Mouse (Mus musculus): ENCODE measurements around the gene Usp24. TPM values are rescaled to one million over a fixed set of nuclear protein-coding genes. Genes with fewer than 3 reads are reported as not detected.
"Not testable (repeated sequence)": the region's sequence is repeated elsewhere in the genome, so short reads cannot be mapped to it uniquely, and the experiment has no call there.

Usp24 gene
- polyA plus RNA-seq, 1 experiment from 2014 or later = 12.6 TPM

DNA sequence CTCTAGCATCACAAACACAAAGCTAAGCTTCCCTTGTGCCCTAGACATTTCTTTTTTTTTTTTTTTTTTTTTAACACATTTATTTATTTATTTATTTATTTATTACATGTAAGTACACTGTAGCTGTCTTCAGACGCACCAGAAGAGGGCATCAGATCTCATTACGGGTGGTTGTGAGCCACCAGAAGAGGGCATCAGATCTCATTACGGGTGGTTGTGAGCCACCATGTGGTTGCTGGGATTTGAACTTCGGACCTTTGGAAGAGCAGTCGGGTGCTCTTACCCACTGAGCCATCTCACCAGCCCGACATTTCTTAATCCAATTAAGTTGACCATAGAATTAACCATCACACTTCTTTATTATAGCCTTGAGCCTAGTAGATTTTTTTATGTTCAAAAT, 13.2 kb downstream of the Usp24 start:
- DNase-seq; H3K27ac ChIP-seq (replicated peaks; ENCODE audit: low read depth, low read length); H3K36me3 ChIP-seq (ENCODE audit: control insufficient read depth, insufficient read depth, low read length); H3K9me3 ChIP-seq (ENCODE audit: control insufficient read depth, low read length); H3K4me2 ChIP-seq (ENCODE audit: low read length); H3K4me3 ChIP-seq (replicated peaks; ENCODE audit: low read depth, low read length); ATAC-seq (ENCODE audit: low FRiP score, low TSS enrichment); H3K9ac ChIP-seq (replicated peaks; ENCODE audit: low read length); H3K27me3 ChIP-seq (ENCODE audit: control insufficient read depth, insufficient read depth, low read length); H3K4me1 ChIP-seq (ENCODE audit: control insufficient read depth, insufficient read depth, low read length): not testable (repeated sequence)
- WGBS = 82% methylated on average over 6 of the region's 6 CpGs

DNA sequence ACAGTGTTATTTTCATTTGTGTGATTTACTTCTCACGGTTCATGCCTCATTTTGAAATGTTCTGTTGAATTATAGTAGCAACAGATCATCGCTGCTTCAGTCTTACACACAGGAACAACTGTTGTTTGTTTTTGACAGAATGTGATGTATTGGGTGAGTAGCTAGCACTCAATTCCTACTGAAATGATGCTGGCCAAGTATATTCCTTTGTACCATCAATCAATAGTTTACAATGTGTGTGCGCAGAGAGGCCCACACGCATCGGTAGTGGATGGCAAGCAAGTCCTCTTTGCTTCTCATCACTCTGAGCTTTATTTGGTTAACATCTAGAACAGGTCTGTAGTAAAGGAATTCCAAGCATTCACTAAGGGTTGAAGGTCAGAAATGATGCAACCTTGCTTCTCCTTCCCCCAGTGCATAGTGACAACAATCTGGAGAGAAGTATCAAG, 14.4 kb downstream of the Usp24 start:
- no peaks in the 10 kb centered on the region for H3K27me3 ChIP-seq (ENCODE audit: control insufficient read depth, insufficient read depth, low read length)
- H3K4me2 ChIP-seq (ENCODE audit: low read length) = no peak overlapping the region
- WGBS = 93% methylated on average over 5 of the region's 5 CpGs
- no peak overlapping the region for H3K9ac ChIP-seq (replicated peaks; ENCODE audit: low read length)
- no peak overlapping the region for H3K4me3 ChIP-seq (replicated peaks; ENCODE audit: low read depth, low read length)
- H3K36me3 ChIP-seq (ENCODE audit: control insufficient read depth, insufficient read depth, low read length) = no peaks in the 10 kb centered on the region
- ATAC-seq (ENCODE audit: low FRiP score, low TSS enrichment) (no peak), DNase-seq (no peak)
- H3K4me1 ChIP-seq (ENCODE audit: control insufficient read depth, insufficient read depth, low read length) = no peaks in the 10 kb centered on the region
- no peaks in the 10 kb centered on the region for H3K9me3 ChIP-seq (ENCODE audit: control insufficient read depth, low read length)
- no peak overlapping the region for H3K27ac ChIP-seq (replicated peaks; ENCODE audit: low read depth, low read length)

DNA sequence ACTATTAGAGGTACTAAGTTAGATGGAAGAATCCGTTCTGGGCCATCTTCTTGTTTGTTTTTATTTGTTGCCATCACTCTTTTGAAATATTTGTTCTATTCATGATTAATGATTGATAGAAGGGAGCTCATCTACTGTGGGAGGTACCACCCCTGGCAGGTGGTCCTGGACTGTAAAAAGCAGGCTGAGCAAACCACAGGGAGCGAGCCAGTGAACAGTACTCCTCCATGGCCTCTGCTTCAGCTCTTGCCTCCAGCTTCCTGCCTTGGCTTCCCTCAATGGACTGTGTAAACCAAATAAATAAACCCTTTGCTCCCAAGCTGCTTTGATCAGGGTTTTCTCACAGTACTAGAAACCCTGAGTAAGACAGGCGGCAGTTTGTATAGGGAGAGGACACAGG, 17.1 kb downstream of the Usp24 start:
- H3K4me3 ChIP-seq (replicated peaks; ENCODE audit: low read depth, low read length) = no peak overlapping the region
- no peak overlapping the region for H3K4me2 ChIP-seq (ENCODE audit: low read length)
- H3K27me3 ChIP-seq (ENCODE audit: control insufficient read depth, insufficient read depth, low read length) = no peaks in the 10 kb centered on the region
- DNase-seq = no peak
- no peak overlapping the region for H3K9ac ChIP-seq (replicated peaks; ENCODE audit: low read length)
- H3K9me3 ChIP-seq (ENCODE audit: control insufficient read depth, low read length) = no peaks in the 10 kb centered on the region
- ATAC-seq (ENCODE audit: low FRiP score, low TSS enrichment) = no peak
- H3K36me3 ChIP-seq (ENCODE audit: control insufficient read depth, insufficient read depth, low read length) = no peaks in the 10 kb centered on the region
- H3K4me1 ChIP-seq (ENCODE audit: control insufficient read depth, insufficient read depth, low read length) = no peaks in the 10 kb centered on the region
- 94% methylated on average over 3 of the region's 3 CpGs for WGBS
- no peak overlapping the region for H3K27ac ChIP-seq (replicated peaks; ENCODE audit: low read depth, low read length)

DNA sequence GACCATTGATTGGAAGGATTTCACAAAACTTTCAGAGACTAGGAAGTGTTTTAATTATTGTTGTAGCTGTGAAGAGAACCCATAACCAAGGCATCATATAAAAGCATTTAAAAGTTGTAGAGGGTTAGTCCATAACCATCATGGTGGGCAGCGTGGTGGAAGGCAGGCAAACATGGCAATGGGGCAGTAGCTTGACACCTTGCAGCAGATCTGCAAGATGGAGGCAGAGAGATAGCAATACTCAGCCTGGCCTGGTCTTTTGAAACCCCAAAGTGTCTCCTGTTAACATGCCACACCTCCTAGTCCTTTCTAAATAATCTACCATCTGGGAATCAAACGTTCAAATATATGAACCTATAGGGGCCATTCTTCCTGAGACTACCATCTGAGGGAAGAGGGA, 17.6 kb downstream of the Usp24 start:
- ATAC-seq (ENCODE audit: low FRiP score, low TSS enrichment) (no peak), DNase-seq (no peak)
- H3K4me3 ChIP-seq (replicated peaks; ENCODE audit: low read depth, low read length) = no peak overlapping the region

DNA sequence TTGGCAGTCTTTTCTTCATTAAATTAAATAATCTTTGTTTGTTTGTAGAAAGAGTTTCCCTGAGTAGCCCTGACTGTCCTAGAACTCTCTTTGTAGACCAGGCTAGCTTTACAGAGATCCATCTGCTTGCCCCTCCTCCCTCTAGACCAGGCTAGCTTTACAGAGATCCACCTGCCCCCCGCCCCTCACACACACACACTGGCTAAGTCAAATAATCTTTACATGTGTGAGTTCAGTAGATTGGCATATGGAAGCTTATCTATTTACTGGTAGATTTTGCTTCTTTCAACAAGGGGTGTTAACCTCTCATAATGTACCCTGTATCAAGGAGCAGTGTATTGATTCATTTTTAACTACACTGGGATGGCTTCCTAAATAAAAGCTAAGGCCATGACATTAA, 19.8 kb downstream of the Usp24 start:
- Histone ChIP-seq H3K9ac (replicated peaks; ENCODE audit: low read length) (no peak overlapping the region), H3K4me3 (replicated peaks; ENCODE audit: low read depth, low read length) (no peak overlapping the region), H3K36me3 (ENCODE audit: control insufficient read depth, insufficient read depth, low read length) (no peaks in the 10 kb centered on the region), H3K4me1 (ENCODE audit: control insufficient read depth, insufficient read depth, low read length) (no peaks in the 10 kb centered on the region), H3K4me2 (ENCODE audit: low read length) (no peak overlapping the region), H3K27ac (replicated peaks; ENCODE audit: low read depth, low read length) (no peak overlapping the region), H3K9me3 (ENCODE audit: control insufficient read depth, low read length) (no peaks in the 10 kb centered on the region), H3K27me3 (ENCODE audit: control insufficient read depth, insufficient read depth, low read length) (no peaks in the 10 kb centered on the region)
- DNase-seq (no peak), ATAC-seq (ENCODE audit: low FRiP score, low TSS enrichment) (no peak)
- WGBS = 95% methylated on average over 1 of the region's 1 CpGs

More for the DNA sequence above, 17.6 kb downstream of the Usp24 start:
- Histone ChIP-seq H3K4me1 (ENCODE audit: control insufficient read depth, insufficient read depth, low read length) (no peaks in the 10 kb centered on the region), H3K9me3 (ENCODE audit: control insufficient read depth, low read length) (no peaks in the 10 kb centered on the region), H3K4me2 (ENCODE audit: low read length) (no peak overlapping the region), H3K27ac (replicated peaks; ENCODE audit: low read depth, low read length) (no peak overlapping the region), H3K9ac (replicated peaks; ENCODE audit: low read length) (no peak overlapping the region), H3K36me3 (ENCODE audit: control insufficient read depth, insufficient read depth, low read length) (no peaks in the 10 kb centered on the region), H3K27me3 (ENCODE audit: control insufficient read depth, insufficient read depth, low read length) (no peaks in the 10 kb centered on the region)
- WGBS = 89% methylated on average over 2 of the region's 2 CpGs

DNA sequence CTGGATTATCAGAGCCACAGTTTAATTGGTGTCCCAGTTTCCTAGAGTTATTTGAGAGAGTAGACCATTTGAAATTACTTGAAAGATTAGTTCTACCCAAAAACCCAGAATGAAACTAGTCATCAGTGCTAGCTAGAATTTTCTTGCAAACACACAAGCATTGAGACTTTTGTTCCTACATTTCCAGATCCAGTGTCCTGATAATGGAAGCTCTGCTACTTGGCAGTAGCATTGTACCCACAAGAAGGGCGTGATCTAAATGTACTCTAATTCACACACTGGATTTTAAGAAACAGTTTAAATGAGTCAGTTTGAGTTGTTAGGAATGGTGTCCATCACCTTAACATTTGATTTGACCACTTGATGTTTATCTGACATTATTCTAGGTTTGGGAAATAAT, 31.7 kb downstream of the Usp24 start:
- Histone ChIP-seq H3K9me3 (ENCODE audit: control insufficient read depth, low read length) (no peaks in the 10 kb centered on the region), H3K4me2 (ENCODE audit: low read length) (no peak overlapping the region), H3K4me3 (replicated peaks; ENCODE audit: low read depth, low read length) (no peak overlapping the region), H3K36me3 (ENCODE audit: control insufficient read depth, insufficient read depth, low read length) (peaks cover 57% of the 10 kb centered on the region), H3K27me3 (ENCODE audit: control insufficient read depth, insufficient read depth, low read length) (no peaks in the 10 kb centered on the region), H3K27ac (replicated peaks; ENCODE audit: low read depth, low read length) (no peak overlapping the region), H3K9ac (replicated peaks; ENCODE audit: low read length) (no peak overlapping the region), H3K4me1 (ENCODE audit: control insufficient read depth, insufficient read depth, low read length) (no peaks in the 10 kb centered on the region)
- no peak for ATAC-seq (ENCODE audit: low FRiP score, low TSS enrichment)
- 92% methylated on average over 1 of the region's 1 CpGs for WGBS
- no peak for DNase-seq

DNA sequence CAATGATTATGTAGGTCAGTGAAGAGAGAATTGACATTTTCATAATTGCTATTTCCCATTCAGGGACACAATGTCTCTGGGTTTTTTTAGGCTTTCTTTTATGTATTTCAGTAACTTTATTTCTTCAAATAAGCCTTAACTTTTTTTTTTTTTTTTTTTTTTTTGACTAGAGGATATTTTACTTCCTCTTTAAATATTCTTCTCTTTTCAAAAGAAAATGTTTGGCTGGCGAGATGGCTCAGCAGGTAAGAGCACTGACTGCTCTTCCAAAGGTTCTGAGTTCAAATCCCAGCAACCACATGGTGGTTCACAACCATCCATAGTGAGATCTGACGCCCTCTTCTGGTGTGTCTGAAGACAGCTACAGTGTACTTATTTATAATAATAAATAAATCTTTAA, 39.0 kb downstream of the Usp24 start:
- not testable (repeated sequence) for H3K4me2 ChIP-seq (ENCODE audit: low read length); H3K27me3 ChIP-seq (ENCODE audit: control insufficient read depth, insufficient read depth, low read length); H3K27ac ChIP-seq (replicated peaks; ENCODE audit: low read depth, low read length); H3K9me3 ChIP-seq (ENCODE audit: control insufficient read depth, low read length); H3K9ac ChIP-seq (replicated peaks; ENCODE audit: low read length); DNase-seq; H3K4me3 ChIP-seq (replicated peaks; ENCODE audit: low read depth, low read length); H3K4me1 ChIP-seq (ENCODE audit: control insufficient read depth, insufficient read depth, low read length); ATAC-seq (ENCODE audit: low FRiP score, low TSS enrichment)
- H3K36me3 ChIP-seq (ENCODE audit: control insufficient read depth, insufficient read depth, low read length) = peaks cover 50% of the 10 kb centered on the region
- 92% methylated on average over 2 of the region's 2 CpGs for WGBS

DNA sequence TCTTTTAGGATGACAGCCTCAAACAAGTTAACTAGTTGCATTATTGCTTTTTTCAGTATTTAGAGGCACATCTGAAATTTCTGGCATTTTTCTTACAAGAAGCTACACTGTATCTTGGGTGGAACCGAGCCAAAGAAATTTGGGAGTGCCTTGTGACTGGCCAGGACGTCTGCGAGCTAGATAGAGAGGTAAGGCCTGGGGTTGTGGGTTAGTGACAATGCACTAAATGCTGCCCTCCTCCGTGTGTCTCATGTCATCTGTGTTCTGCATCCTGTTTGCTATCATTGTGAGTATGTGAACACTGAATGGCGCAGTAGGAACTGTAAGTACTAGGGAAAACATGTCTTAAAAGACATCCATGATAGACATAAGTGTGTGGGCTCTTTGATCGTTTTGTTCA, 54.0 kb downstream of the Usp24 start:
- ATAC-seq (ENCODE audit: low FRiP score, low TSS enrichment) = no peak

DNA sequence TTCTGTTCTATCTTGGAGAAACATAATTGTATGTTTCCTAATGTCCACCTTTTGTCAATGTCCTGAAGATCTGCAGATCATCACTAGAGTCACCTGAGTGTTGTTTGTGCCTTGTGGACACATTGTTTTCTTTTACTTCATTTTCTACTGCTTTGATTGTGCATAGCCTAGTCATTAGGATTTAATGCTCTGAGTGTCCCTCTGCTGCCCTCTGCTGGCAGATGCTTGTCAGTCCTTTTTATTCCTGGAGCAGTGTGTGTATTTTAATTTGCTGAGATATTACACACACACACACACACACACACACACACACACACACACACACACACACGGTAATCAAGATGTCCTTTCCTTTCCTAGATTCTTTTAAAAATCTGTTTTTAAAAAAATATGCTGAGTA, 59.8 kb downstream of the Usp24 start:
- peaks cover 64% of the 10 kb centered on the region for H3K36me3 ChIP-seq (ENCODE audit: control insufficient read depth, insufficient read depth, low read length)

More for the DNA sequence above, 54.0 kb downstream of the Usp24 start:
- H3K9ac ChIP-seq (replicated peaks; ENCODE audit: low read length) = no peak overlapping the region
- H3K4me1 ChIP-seq (ENCODE audit: control insufficient read depth, insufficient read depth, low read length) = no peaks in the 10 kb centered on the region
- H3K27ac ChIP-seq (replicated peaks; ENCODE audit: low read depth, low read length) = no peak overlapping the region
- WGBS = 90% methylated on average over 6 of the region's 6 CpGs
- H3K36me3 ChIP-seq (ENCODE audit: control insufficient read depth, insufficient read depth, low read length) = peaks cover 61% of the 10 kb centered on the region
- no peak for DNase-seq
- H3K4me3 ChIP-seq (replicated peaks; ENCODE audit: low read depth, low read length) = no peak overlapping the region
- H3K4me2 ChIP-seq (ENCODE audit: low read length) = no peak overlapping the region
- H3K9me3 ChIP-seq (ENCODE audit: control insufficient read depth, low read length) = no peaks in the 10 kb centered on the region
- no peaks in the 10 kb centered on the region for H3K27me3 ChIP-seq (ENCODE audit: control insufficient read depth, insufficient read depth, low read length)

More for the DNA sequence above, 59.8 kb downstream of the Usp24 start:
- Histone ChIP-seq H3K4me2 (ENCODE audit: low read length) (no peak overlapping the region), H3K9me3 (ENCODE audit: control insufficient read depth, low read length) (no peaks in the 10 kb centered on the region), H3K27ac (replicated peaks; ENCODE audit: low read depth, low read length) (no peak overlapping the region), H3K4me3 (replicated peaks; ENCODE audit: low read depth, low read length) (no peak overlapping the region), H3K9ac (replicated peaks; ENCODE audit: low read length) (no peak overlapping the region), H3K4me1 (ENCODE audit: control insufficient read depth, insufficient read depth, low read length) (no peaks in the 10 kb centered on the region), H3K27me3 (ENCODE audit: control insufficient read depth, insufficient read depth, low read length) (no peaks in the 10 kb centered on the region)
- peak; percentile 93 for DNase-seq
- no peak; the same call in 1 of the 2 replicates for ATAC-seq (ENCODE audit: low FRiP score, low TSS enrichment)
- 57% methylated on average over 1 of the region's 1 CpGs for WGBS

Measured in midbrain, embryonic 14.5 days (tissue).